Mouse (Mus musculus): ENCODE measurements at regions not wholly inside any gene's neighbourhood (a gene's known extent, or its start where the extent isn't known, plus 50 kb on each side); places are given as distances from the start of the nearest gene placed in this dataset.

- DNase-seq (ENCODE audit: low spot score): no peak
These were observed 53.5 kb upstream of the Osbpl8 start for GRCm38 (mm10) chr10:111111020-111111419.

GRCm38 (mm10) chr10:111108658-111109633, 55.6 kb upstream of the Osbpl8 start:
- peak; percentile 26 for DNase-seq (ENCODE audit: low spot score)

GRCm38 (mm10) chr10:111107852-111108251, 56.7 kb upstream of the Osbpl8 start:
- DNase-seq (ENCODE audit: low spot score): no peak

- peak; percentile 54 for DNase-seq (ENCODE audit: low spot score)
These were observed 57.2 kb upstream of the Osbpl8 start for GRCm38 (mm10) chr10:111107387-111107786.

- no peak for DNase-seq (ENCODE audit: low spot score)
These were observed 58.1 kb upstream of the Osbpl8 start for GRCm38 (mm10) chr10:111106411-111106810.

GRCm38 (mm10) chr10:111105662-111106061, 58.9 kb upstream of the Osbpl8 start:
- no peak for DNase-seq (ENCODE audit: low spot score)

GRCm38 (mm10) chr10:111103512-111103911, 61.0 kb upstream of the Osbpl8 start:
- DNase-seq (ENCODE audit: low spot score): no peak

GRCm38 (mm10) chr10:111103086-111103485, 61.5 kb upstream of the Osbpl8 start:
- peak; percentile 16 for DNase-seq (ENCODE audit: low spot score)

- DNase-seq (ENCODE audit: low spot score): peak; percentile 11
These were observed 62.4 kb upstream of the Osbpl8 start for GRCm38 (mm10) chr10:111101901-111102761.

- peak; percentile 69 for DNase-seq (ENCODE audit: low spot score)
These were observed 64.6 kb upstream of the Osbpl8 start for GRCm38 (mm10) chr10:111099812-111100464.

- DNase-seq (ENCODE audit: low spot score): no peak
These were observed 65.3 kb upstream of the Osbpl8 start for GRCm38 (mm10) chr10:111099059-111099811.

GRCm38 (mm10) chr10:111097245-111097644, 67.3 kb upstream of the Osbpl8 start:
- DNase-seq (ENCODE audit: low spot score): no peak

GRCm38 (mm10) chr10:111096811-111097210, 67.7 kb upstream of the Osbpl8 start:
- no peak for DNase-seq (ENCODE audit: low spot score)

- DNase-seq (ENCODE audit: low spot score): no peak
These were observed 70.1 kb upstream of the Osbpl8 start for GRCm38 (mm10) chr10:111094405-111094804.

- DNase-seq (ENCODE audit: low spot score): no peak
These were observed 75.2 kb upstream of the Osbpl8 start for GRCm38 (mm10) chr10:111089382-111089781.

GRCm38 (mm10) chr10:111085561-111085960, 75.6 kb upstream of the Zdhhc17 start:
- DNase-seq (ENCODE audit: low spot score): no peak

GRCm38 (mm10) chr10:111084267-111084780, 74.4 kb upstream of the Zdhhc17 start:
- DNase-seq (ENCODE audit: low spot score): peak; percentile 74

GRCm38 (mm10) chr10:111083861-111084260, 73.9 kb upstream of the Zdhhc17 start:
- no peak for DNase-seq (ENCODE audit: low spot score)

GRCm38 (mm10) chr10:111083338-111083737, 73.4 kb upstream of the Zdhhc17 start:
- peak; percentile 34 for DNase-seq (ENCODE audit: low spot score)

- no peak for DNase-seq (ENCODE audit: low spot score)
These were observed 70.4 kb upstream of the Zdhhc17 start for GRCm38 (mm10) chr10:111080322-111080721.

- DNase-seq (ENCODE audit: low spot score): no peak
These were observed 69.1 kb upstream of the Zdhhc17 start for GRCm38 (mm10) chr10:111079051-111079450.
